Mouse (Mus musculus) stomach, embryonic 14.5 days (tissue): ENCODE measurements around the gene Cacng8. TPM values are rescaled to one million over a fixed set of nuclear protein-coding genes. Genes with fewer than 3 reads are reported as not detected.

Experiments
- ATAC-seq: fragments of 200-750 bp; cut with Nextera tagmentation; 2 replicates; pipeline ENCODE4 v1.8.0; 2017; ENCODE audit warnings: low read depth, moderate TSS enrichment; ENCODE audit not compliant: insufficient number of reproducible peaks, insufficient read depth, low FRiP score
- H3K27ac ChIP-seq: fragments of 300-500 bp; sonication (generic); 2 replicates; pipeline ENCODE4 v1.5.1; 2014; ENCODE audit warnings: mild to moderate bottlenecking, low read length, moderate library complexity, mixed read lengths
- H3K27me3 ChIP-seq: fragments of 300-500 bp; sonication (generic); 2 replicates; pipeline ENCODE4 v1.6.1; 2014; ENCODE audit warnings: low read length, control low read depth, mixed read lengths; ENCODE audit not compliant: control insufficient read depth, insufficient read depth
- H3K36me3 ChIP-seq: fragments of 300-500 bp; sonication (generic); 2 replicates; pipeline ENCODE4 v1.6.1; 2014; ENCODE audit warnings: mild to moderate bottlenecking, control low read depth, low read length, moderate library complexity, mixed read lengths; ENCODE audit not compliant: control insufficient read depth, insufficient read depth
- H3K4me1 ChIP-seq: fragments of 300-500 bp; sonication (generic); 2 replicates; pipeline ENCODE4 v1.6.1; 2014; ENCODE audit warnings: low read length, control low read depth, mixed read lengths; ENCODE audit not compliant: control insufficient read depth, insufficient read depth
- H3K4me2 ChIP-seq: fragments of 300-500 bp; sonication (generic); replicated peaks from 2 replicates; pipeline ENCODE4 v1.6.1; 2014; ENCODE audit warnings: low read depth, low read length, control low read depth
- H3K4me3 ChIP-seq: fragments of 300-500 bp; sonication (generic); 2 replicates; pipeline ENCODE4 v1.5.1; 2014; ENCODE audit warnings: low read depth, low read length, control low read depth
- H3K9ac ChIP-seq: fragments of 300-500 bp; sonication (generic); replicated peaks from 2 replicates; pipeline ENCODE4 v1.6.1; 2014; ENCODE audit warnings: low read depth, mild to moderate bottlenecking, control low read depth, low read length, moderate library complexity, mixed read lengths
- H3K9me3 ChIP-seq: fragments of 300-500 bp; sonication (generic); 2 replicates; pipeline ENCODE4 v1.6.1; 2016; ENCODE audit warnings: low read depth, low read length, control low read depth; ENCODE audit not compliant: control insufficient read depth
- WGBS: fragments of 180-500 bp; shearing (Covaris S2); extraction: QIAGEN DNeasy Blood & Tissue Kit; methylation state at CpG from one replicate; pipeline ENCODE4 v1.1.7; 2014; 5-methylcytosine and 5-hydroxymethylcytosine counted together
- polyA plus RNA-seq: library from polyadenylated mRNA; unstranded; fragments of >200 nt; fragmentation: Nextera tagmentation; extraction: Ambion mirVana; gene quantifications from 2 replicates; pipeline ENCODE4 v1.2.1, GENCODE M21; 2014

Cacng8 gene
- polyA plus RNA-seq, 1 experiment from 2014 or later, result 2.8 TPM

DNA sequence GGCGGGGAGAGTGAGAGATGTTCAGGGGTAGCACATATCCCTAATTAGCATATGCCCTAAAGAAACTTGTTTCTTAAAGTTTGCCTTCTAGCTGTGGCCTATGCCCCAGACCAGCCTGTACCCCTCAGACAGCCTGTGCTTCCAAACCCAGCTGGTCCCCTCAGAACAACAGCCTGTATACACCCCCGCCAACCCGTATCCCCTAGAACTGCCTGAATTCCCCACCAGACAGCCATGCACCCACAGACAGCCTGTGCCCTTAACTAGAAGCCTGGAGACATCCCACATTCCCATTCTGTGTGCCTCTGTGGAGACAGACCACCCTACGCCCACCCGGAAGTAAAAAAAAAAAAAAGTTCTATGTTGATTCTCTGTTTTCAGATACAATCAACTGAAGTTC lies 34.7 kb downstream of the Cacng8 start:
- Histone ChIP-seq H3K36me3 (no peaks in the 10 kb centered on the region), H3K27ac (no peak overlapping the region), H3K4me2 (no peak overlapping the region), H3K4me3 (no peak overlapping the region), H3K27me3 (peaks cover 12% of the 10 kb centered on the region), H3K9me3 (no peaks in the 10 kb centered on the region), H3K4me1 (0 out of 2 replicates have a peak, but pooled peaks cover 3% of the 10 kb centered on the region), H3K9ac (no peak overlapping the region)
- WGBS, result 76% methylated on average over 5 of the region's 5 CpGs
- ATAC-seq, result no peak

DNA sequence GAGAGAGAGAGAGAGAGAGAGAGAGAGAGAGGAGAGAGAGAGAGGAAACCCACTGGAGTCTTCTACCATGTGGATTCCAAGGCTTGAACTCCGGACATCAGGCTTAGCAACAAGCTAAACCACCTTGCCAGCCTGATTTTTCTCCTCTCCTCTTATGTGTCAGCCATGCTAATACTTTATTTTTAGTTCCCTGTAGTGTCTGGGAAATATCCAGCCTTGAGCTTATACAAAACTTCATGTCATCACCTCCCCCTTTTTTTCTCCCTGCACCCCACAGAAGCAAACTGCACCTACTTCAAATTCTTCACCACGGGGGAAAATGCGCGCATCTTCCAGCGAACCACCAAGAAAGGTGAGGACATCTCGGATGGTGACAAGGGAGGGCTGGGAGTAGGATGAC lies 39.7 kb downstream of the Cacng8 start:
- Histone ChIP-seq H3K27me3 (no peaks in the 10 kb centered on the region), H3K36me3 (no peaks in the 10 kb centered on the region), H3K9me3 (no peaks in the 10 kb centered on the region), H3K4me2 (no peak overlapping the region), H3K27ac (no peak overlapping the region), H3K4me1 (no peaks in the 10 kb centered on the region), H3K9ac (no peak overlapping the region), H3K4me3 (no peak overlapping the region)
- WGBS, result 60% methylated on average over 6 of the region's 6 CpGs
- ATAC-seq, result no peak

DNA sequence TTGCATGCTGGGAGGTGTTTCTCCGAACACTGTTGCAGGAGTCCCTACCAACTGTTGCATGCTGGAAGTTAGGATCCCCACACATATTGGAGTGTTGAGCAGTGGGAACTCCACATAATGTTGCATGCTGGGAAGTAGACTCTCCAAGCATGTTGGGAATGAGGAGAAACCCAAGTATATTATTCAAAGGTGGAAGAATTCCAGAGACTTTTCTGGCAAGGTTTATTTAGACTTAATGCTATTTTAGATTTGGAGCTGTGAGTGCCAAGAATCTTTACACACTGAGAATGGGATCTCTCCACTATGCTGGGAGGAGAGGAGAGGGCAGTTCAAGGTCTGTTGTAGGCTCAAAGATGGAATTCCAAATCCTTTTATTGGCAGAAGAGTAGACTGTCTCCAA lies 41.6 kb downstream of the Cacng8 start:
- Histone ChIP-seq H3K4me1 (no peaks in the 10 kb centered on the region), H3K4me2 (no peak overlapping the region), H3K36me3 (no peaks in the 10 kb centered on the region), H3K27me3 (no peaks in the 10 kb centered on the region), H3K9ac (no peak overlapping the region), H3K27ac (no peak overlapping the region), H3K4me3 (no peak overlapping the region), H3K9me3 (no peaks in the 10 kb centered on the region)
- WGBS, result 78% methylated on average over 1 of the region's 1 CpGs
- ATAC-seq, result no peak

DNA sequence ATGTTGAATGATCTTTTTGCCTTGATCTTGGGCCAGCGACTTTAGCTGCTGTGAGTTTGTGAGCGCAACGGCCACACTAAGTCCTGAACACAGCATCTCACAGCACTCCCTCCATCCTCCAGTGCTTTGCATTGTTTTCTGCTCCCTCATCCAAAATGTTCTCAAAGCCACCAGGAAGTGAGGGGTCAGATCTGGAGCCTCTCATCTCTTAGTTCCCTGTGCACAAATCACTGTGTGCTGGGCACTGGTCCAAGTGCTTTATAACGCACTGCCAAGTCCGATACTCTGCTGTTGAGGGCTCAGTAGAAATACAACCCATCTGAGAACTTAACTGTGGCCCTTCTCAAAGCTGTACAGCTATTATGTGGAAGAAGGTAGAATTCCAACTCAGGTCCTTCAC lies 47.5 kb downstream of the Cacng8 start:
- Histone ChIP-seq H3K27ac (no peak overlapping the region), H3K27me3 (no peaks in the 10 kb centered on the region), H3K4me1 (no peaks in the 10 kb centered on the region), H3K9me3 (no peaks in the 10 kb centered on the region), H3K9ac (no peak overlapping the region), H3K4me2 (no peak overlapping the region), H3K4me3 (no peak overlapping the region), H3K36me3 (no peaks in the 10 kb centered on the region)
- 34% methylated on average over 5 of the region's 5 CpGs for WGBS
- no peak for ATAC-seq

DNA sequence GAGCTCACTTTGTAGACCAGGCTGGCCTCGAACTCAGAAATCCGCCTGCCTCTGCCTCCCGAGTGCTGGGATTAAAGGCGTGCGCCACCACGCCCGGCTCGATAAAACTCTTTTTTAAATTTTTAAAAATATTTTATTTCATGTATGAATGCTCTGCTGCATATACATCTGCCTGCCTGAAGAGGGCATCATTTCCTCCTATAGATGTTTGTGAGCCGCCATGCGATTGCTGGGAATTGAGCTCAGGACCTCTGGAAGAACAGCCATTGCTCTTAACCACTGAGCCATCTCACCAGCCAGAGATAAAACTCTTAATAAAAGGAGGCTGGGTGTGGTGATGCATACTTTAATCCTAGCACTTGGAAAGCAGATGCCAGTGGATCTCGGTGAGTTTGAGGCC lies 49.5 kb downstream of the Cacng8 start:
- 91% methylated on average over 10 of the region's 11 CpGs for WGBS
- H3K4me2 ChIP-seq, result no peak overlapping the region
- no peak overlapping the region for H3K4me3 ChIP-seq
- no peak overlapping the region for H3K27ac ChIP-seq
- H3K9me3 ChIP-seq, result no peaks in the 10 kb centered on the region
- H3K27me3 ChIP-seq, result no peaks in the 10 kb centered on the region
- no peaks in the 10 kb centered on the region for H3K36me3 ChIP-seq
- no peaks in the 10 kb centered on the region for H3K4me1 ChIP-seq
- no peak overlapping the region for H3K9ac ChIP-seq
- no peak for ATAC-seq

DNA sequence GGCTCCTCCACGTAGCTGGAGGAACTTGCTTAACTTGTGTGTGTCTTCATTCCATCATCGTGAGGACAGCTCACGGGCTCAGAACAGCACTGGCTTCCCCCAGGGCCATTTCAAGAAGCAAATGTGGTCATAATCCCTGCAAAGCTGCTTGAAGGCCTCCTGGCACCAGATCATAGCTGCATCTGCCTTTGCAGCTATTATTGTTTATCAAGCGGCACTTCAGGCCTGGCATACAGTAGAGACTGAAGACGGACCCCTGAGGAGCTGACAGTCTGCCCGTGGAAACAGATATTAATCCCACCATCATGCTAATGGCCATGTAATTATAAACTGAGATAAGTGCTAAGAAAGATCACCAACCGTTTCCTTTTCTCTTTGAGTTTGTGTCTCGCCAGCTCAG lies 50.0 kb downstream of the Cacng8 start:
- no peaks in the 10 kb centered on the region for H3K27me3 ChIP-seq
- H3K36me3 ChIP-seq, result no peaks in the 10 kb centered on the region
- H3K27ac ChIP-seq, result no peak overlapping the region
- WGBS, result 62% methylated on average over 8 of the region's 8 CpGs
- no peaks in the 10 kb centered on the region for H3K9me3 ChIP-seq
- H3K9ac ChIP-seq, result no peak overlapping the region
- H3K4me3 ChIP-seq, result no peak overlapping the region
- no peaks in the 10 kb centered on the region for H3K4me1 ChIP-seq
- ATAC-seq, result no peak
- no peak overlapping the region for H3K4me2 ChIP-seq

DNA sequence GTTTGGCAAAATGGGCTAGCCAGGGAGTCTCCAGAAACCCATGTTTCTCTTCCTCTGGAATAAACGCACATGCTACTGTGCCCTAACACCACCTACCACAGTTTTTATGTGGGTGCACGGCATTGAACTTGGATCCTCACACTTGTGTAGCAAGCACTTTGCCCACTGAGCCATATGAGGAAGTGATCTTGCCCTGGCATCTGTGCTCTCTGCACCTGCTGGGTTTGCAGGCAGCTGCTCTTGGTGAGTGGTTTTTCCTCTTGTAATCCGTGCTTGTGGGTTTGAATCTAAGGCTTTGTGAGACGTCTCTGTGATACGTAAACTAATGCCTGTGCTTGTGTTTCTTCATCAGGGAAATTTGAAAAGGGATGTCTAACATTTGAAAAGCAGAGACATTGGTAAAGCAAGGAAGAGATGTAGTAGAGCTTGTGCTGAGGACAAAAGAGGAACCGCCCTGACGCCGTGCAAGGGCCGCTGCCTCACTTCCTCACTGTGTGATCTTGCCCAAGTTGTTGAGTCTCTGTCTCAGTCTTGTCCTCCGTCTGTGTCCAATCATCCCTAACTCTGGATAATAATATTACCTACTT lies 52.1 kb downstream of the Cacng8 start:
- Histone ChIP-seq H3K27me3 (no peaks in the 10 kb centered on the region), H3K9me3 (no peaks in the 10 kb centered on the region), H3K4me2 (no peak overlapping the region), H3K9ac (no peak overlapping the region), H3K36me3 (no peaks in the 10 kb centered on the region), H3K4me1 (no peaks in the 10 kb centered on the region), H3K27ac (no peak overlapping the region), H3K4me3 (no peak overlapping the region)
- WGBS, result 85% methylated on average over 10 of the region's 10 CpGs
- no peak for ATAC-seq

DNA sequence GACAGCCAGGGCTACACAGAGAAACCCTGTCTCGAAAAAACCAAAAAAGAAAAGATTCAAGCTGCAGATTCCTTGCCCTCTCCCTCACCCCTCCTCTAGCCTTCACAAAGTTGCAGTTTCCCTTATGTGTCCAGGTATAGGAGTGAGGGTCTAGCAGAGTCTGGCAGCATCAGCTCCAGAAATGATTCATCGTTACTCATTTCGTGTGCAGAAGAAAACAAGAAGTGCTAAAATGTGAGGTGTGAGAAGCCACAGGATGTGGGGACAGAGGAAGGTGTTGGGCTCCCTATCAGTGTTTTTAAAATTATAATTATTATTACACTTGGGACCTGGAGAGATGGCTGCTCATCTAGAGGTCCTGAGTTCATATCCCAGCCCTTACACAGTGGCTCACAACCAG lies 54.2 kb downstream of the Cacng8 start:
- 70% methylated on average over 3 of the region's 3 CpGs for WGBS
- Histone ChIP-seq H3K9me3 (no peaks in the 10 kb centered on the region), H3K36me3 (no peaks in the 10 kb centered on the region), H3K27me3 (no peaks in the 10 kb centered on the region), H3K4me2 (no peak overlapping the region), H3K4me3 (no peak overlapping the region), H3K4me1 (no peaks in the 10 kb centered on the region), H3K27ac (no peak overlapping the region), H3K9ac (no peak overlapping the region)
- no peak for ATAC-seq

DNA sequence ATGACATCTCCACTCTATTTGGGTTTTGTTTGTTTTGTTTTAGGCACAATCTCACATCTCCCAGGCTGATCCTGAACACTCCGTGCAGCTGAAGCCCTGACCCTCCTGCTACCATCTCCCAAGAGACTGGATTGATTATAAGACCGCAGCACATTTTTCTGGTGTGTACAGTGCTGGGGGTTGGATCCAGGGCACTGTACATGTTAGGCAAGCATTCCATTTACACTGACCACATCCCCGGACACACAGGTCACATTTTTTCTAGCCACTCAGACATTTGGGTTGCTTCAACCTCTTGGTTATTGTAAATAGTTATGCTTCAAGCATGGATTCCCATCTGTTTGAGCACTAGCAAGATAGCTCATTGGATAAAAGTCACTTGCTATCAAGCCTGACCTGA lies 56.1 kb downstream of the Cacng8 start:
- WGBS, result 53% methylated on average over 3 of the region's 3 CpGs
- ATAC-seq, result no peak

More for the DNA sequence above, 56.1 kb downstream of the Cacng8 start:
- Histone ChIP-seq H3K4me3 (no peak overlapping the region), H3K27ac (no peak overlapping the region), H3K4me1 (no peaks in the 10 kb centered on the region), H3K9ac (no peak overlapping the region), H3K4me2 (no peak overlapping the region), H3K36me3 (no peaks in the 10 kb centered on the region), H3K27me3 (no peaks in the 10 kb centered on the region), H3K9me3 (no peaks in the 10 kb centered on the region)
